Mouse (Mus musculus) ES-Bruce4 (cell line): ENCODE results near the gene Pus10.

Experiments
- CTCF ChIP-seq: IDR thresholded peaks from one replicate; pipeline ENCODE4 v1.8.1; 2011; ENCODE audit warnings: low read depth, low read length
- POLR2A ChIP-seq: IDR thresholded peaks from one replicate; pipeline ENCODE4 v1.8.1; 2011; ENCODE audit warnings: low read length; ENCODE audit not compliant: insufficient read depth

DNA sequence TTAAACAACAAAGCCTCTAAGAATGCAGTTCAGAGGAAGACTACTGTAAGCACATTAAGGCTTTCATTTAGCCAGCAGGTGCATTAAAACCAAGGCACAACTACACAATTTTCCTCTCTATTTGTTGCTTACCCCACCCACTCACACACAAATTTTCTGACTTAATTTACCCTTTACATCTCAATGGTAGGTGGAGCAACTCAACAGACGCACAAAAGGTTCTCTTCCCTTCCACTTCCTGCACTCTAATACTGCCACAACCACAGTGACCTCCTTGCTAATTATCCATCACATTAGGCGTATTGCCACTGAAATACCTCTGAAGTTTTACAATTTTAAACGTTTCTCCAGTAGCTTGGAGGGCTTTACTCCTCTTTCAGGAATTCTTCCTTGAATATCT, 11.8 kb upstream of the Pus10 start:
- TF ChIP-seq POLR2A (no peak), CTCF (no peak)
